Mouse (Mus musculus) thymus, adult 2 months (tissue): ENCODE measurements at regions not wholly inside any gene's neighbourhood (a gene's known extent, or its start where the extent isn't known, plus 50 kb on each side); places are given as distances from the start of the nearest gene placed in this dataset.

Source experiments
- CTCF ChIP-seq: fragments of 200-500 bp; IDR thresholded peaks from 2 replicates; pipeline ENCODE4 v1.5.1; 2012; ENCODE audit warnings: mild to moderate bottlenecking, control low read depth, low read length, moderate library complexity, borderline replicate concordance; ENCODE audit not compliant: control insufficient read depth, poor library complexity, insufficient read depth; ENCODE audit errors: extremely low read depth
- POLR2A ChIP-seq: fragments of 200-500 bp; IDR thresholded peaks from 2 replicates; pipeline ENCODE4 v1.6.1; 2012; ENCODE audit warnings: mild to moderate bottlenecking, low read length, control low read depth, moderate library complexity; ENCODE audit not compliant: control insufficient read depth, poor library complexity, insufficient read depth; ENCODE audit errors: extremely low read depth

- no peak for TF ChIP-seq CTCF
- TF ChIP-seq POLR2A = no peak
Measured at GRCm38 (mm10) chr6:51104336-51104735, 328.1 kb upstream of the Nfe2l3 start.
